Mouse (Mus musculus): Measurements from ENCODE around the gene Ccpg1. TPM values are rescaled to one million over a fixed set of nuclear protein-coding genes. Genes with fewer than 3 reads are reported as not detected.

The Ccpg1 gene
- polyA plus RNA-seq, 1 experiment from 2014 or later = 21.6 TPM

GRCm38 (mm10) chr9:73020566-73021097 is 35.4 kb downstream of the Ccpg1 start:
- peaks cover 17% of the 10 kb centered on the region for H3K36me3 ChIP-seq (ENCODE audit: control insufficient read depth, insufficient read depth, low read length)
- H3K27me3 ChIP-seq (ENCODE audit: control insufficient read depth, insufficient read depth, low read length) = no peaks in the 10 kb centered on the region
- H3K4me2 ChIP-seq (replicated peaks; ENCODE audit: low read depth, low read length) = no peak overlapping the region
- ATAC-seq (ENCODE audit: insufficient number of reproducible peaks, insufficient read depth, low FRiP score, low read depth) = no peak
- no peak overlapping the region for H3K9ac ChIP-seq (replicated peaks; ENCODE audit: low read depth, low read length)
- no peaks in the 10 kb centered on the region for H3K4me1 ChIP-seq (ENCODE audit: control insufficient read depth, insufficient read depth, low read length)
- 89% methylated on average over 5 of the region's 5 CpGs for WGBS
- H3K4me3 ChIP-seq (ENCODE audit: low read depth, low read length) = no peak overlapping the region
- H3K27ac ChIP-seq (ENCODE audit: low read length) = no peak overlapping the region
- H3K9me3 ChIP-seq (ENCODE audit: control insufficient read depth, low read depth, low read length) = no peaks in the 10 kb centered on the region

GRCm38 (mm10) chr9:73025818-73026636 is 40.8 kb downstream of the Ccpg1 start:
- Histone ChIP-seq H3K9me3 (ENCODE audit: control insufficient read depth, low read depth, low read length) (no peaks in the 10 kb centered on the region), H3K27ac (ENCODE audit: low read length) (no peak overlapping the region), H3K36me3 (ENCODE audit: control insufficient read depth, insufficient read depth, low read length) (peaks cover 12% of the 10 kb centered on the region; the same call in 1 of the 2 replicates), H3K4me2 (replicated peaks; ENCODE audit: low read depth, low read length) (no peak overlapping the region), H3K4me1 (ENCODE audit: control insufficient read depth, insufficient read depth, low read length) (no peaks in the 10 kb centered on the region), H3K27me3 (ENCODE audit: control insufficient read depth, insufficient read depth, low read length) (no peaks in the 10 kb centered on the region), H3K9ac (replicated peaks; ENCODE audit: low read depth, low read length) (no peak overlapping the region; the same call in 1 of the 2 replicates), H3K4me3 (ENCODE audit: low read depth, low read length) (no peak overlapping the region)
- ATAC-seq (ENCODE audit: insufficient number of reproducible peaks, insufficient read depth, low FRiP score, low read depth) = no peak
- 25% methylated on average over 17 of the region's 17 CpGs for WGBS

GRCm38 (mm10) chr9:73030443-73030842 is 45.2 kb downstream of the Ccpg1 start:
- Histone ChIP-seq H3K4me2 (replicated peaks; ENCODE audit: low read depth, low read length) (no peak overlapping the region), H3K36me3 (ENCODE audit: control insufficient read depth, insufficient read depth, low read length) (peaks cover 21% of the 10 kb centered on the region), H3K4me1 (ENCODE audit: control insufficient read depth, insufficient read depth, low read length) (no peaks in the 10 kb centered on the region), H3K27ac (ENCODE audit: low read length) (no peak overlapping the region), H3K27me3 (ENCODE audit: control insufficient read depth, insufficient read depth, low read length) (no peaks in the 10 kb centered on the region), H3K4me3 (ENCODE audit: low read depth, low read length) (no peak overlapping the region), H3K9me3 (ENCODE audit: control insufficient read depth, low read depth, low read length) (no peaks in the 10 kb centered on the region), H3K9ac (replicated peaks; ENCODE audit: low read depth, low read length) (no peak overlapping the region)
- no peak for ATAC-seq (ENCODE audit: insufficient number of reproducible peaks, insufficient read depth, low FRiP score, low read depth)
- WGBS = 88% methylated on average over 1 of the region's 1 CpGs

GRCm38 (mm10) chr9:73031421-73031820 is 46.2 kb downstream of the Ccpg1 start:
- peaks cover 21% of the 10 kb centered on the region for H3K36me3 ChIP-seq (ENCODE audit: control insufficient read depth, insufficient read depth, low read length)
- 68% methylated on average over 4 of the region's 4 CpGs for WGBS
- H3K4me1 ChIP-seq (ENCODE audit: control insufficient read depth, insufficient read depth, low read length) = no peaks in the 10 kb centered on the region
- no peaks in the 10 kb centered on the region for H3K9me3 ChIP-seq (ENCODE audit: control insufficient read depth, low read depth, low read length)
- H3K27ac ChIP-seq (ENCODE audit: low read length) = no peak overlapping the region
- no peak overlapping the region for H3K9ac ChIP-seq (replicated peaks; ENCODE audit: low read depth, low read length)
- H3K4me2 ChIP-seq (replicated peaks; ENCODE audit: low read depth, low read length) = no peak overlapping the region
- no peak overlapping the region for H3K4me3 ChIP-seq (ENCODE audit: low read depth, low read length)
- no peaks in the 10 kb centered on the region for H3K27me3 ChIP-seq (ENCODE audit: control insufficient read depth, insufficient read depth, low read length)
- ATAC-seq (ENCODE audit: insufficient number of reproducible peaks, insufficient read depth, low FRiP score, low read depth) = no peak

GRCm38 (mm10) chr9:73033406-73033805 is 48.2 kb downstream of the Ccpg1 start:
- Histone ChIP-seq H3K27ac (ENCODE audit: low read length) (no peak overlapping the region), H3K9ac (replicated peaks; ENCODE audit: low read depth, low read length) (no peak overlapping the region), H3K4me3 (ENCODE audit: low read depth, low read length) (no peak overlapping the region), H3K4me2 (replicated peaks; ENCODE audit: low read depth, low read length) (no peak overlapping the region), H3K4me1 (ENCODE audit: control insufficient read depth, insufficient read depth, low read length) (no peaks in the 10 kb centered on the region), H3K27me3 (ENCODE audit: control insufficient read depth, insufficient read depth, low read length) (no peaks in the 10 kb centered on the region), H3K9me3 (ENCODE audit: control insufficient read depth, low read depth, low read length) (no peaks in the 10 kb centered on the region), H3K36me3 (ENCODE audit: control insufficient read depth, insufficient read depth, low read length) (peaks cover 21% of the 10 kb centered on the region)
- ATAC-seq (ENCODE audit: insufficient number of reproducible peaks, insufficient read depth, low FRiP score, low read depth) = no peak
- WGBS = 89% methylated on average over 1 of the region's 1 CpGs

- ATAC-seq (ENCODE audit: insufficient number of reproducible peaks, insufficient read depth, low FRiP score, low read depth) = peak; percentile 83
- 0 out of 2 replicates have a peak, but pooled peaks cover 1% of the 10 kb centered on the region for H3K36me3 ChIP-seq (ENCODE audit: control insufficient read depth, insufficient read depth, low read length)
- peak overlapping the region; percentile 81 for H3K9ac ChIP-seq (replicated peaks; ENCODE audit: low read depth, low read length)
- H3K27ac ChIP-seq (ENCODE audit: low read length) = peak overlapping the region; percentile 72; the same call in 1 of the 2 replicates
- peak overlapping the region; percentile 89 for H3K4me2 ChIP-seq (replicated peaks; ENCODE audit: low read depth, low read length)
- H3K4me1 ChIP-seq (ENCODE audit: control insufficient read depth, insufficient read depth, low read length) = peaks cover 7% of the 10 kb centered on the region; the same call in 1 of the 2 replicates
- 1% methylated on average over 49 of the region's 49 CpGs for WGBS
- no peaks in the 10 kb centered on the region for H3K27me3 ChIP-seq (ENCODE audit: control insufficient read depth, insufficient read depth, low read length)
- H3K4me3 ChIP-seq (ENCODE audit: low read depth, low read length) = peak overlapping the region; percentile 82
- H3K9me3 ChIP-seq (ENCODE audit: control insufficient read depth, low read depth, low read length) = no peaks in the 10 kb centered on the region
These were observed 54.2 kb downstream of the Ccpg1 start for GRCm38 (mm10) chr9:73039222-73039945.

GRCm38 (mm10) chr9:73040080-73040479 is 54.9 kb downstream of the Ccpg1 start, which contains the start of gene Pigb:
Pigb (minus strand) TSS chr9:73040378.
- peak within 1 kb of the TSS; percentile 81 for H3K9ac ChIP-seq (replicated peaks; ENCODE audit: low read depth, low read length)
- H3K4me3 ChIP-seq (ENCODE audit: low read depth, low read length) = peak within 1 kb of the TSS; percentile 82
- ATAC-seq (ENCODE audit: insufficient number of reproducible peaks, insufficient read depth, low FRiP score, low read depth) = no peak
- H3K27me3 ChIP-seq (ENCODE audit: control insufficient read depth, insufficient read depth, low read length) = no peaks in the 10 kb centered on the region
- H3K4me2 ChIP-seq (replicated peaks; ENCODE audit: low read depth, low read length) = peak within 1 kb of the TSS; percentile 89
- H3K9me3 ChIP-seq (ENCODE audit: control insufficient read depth, low read depth, low read length) = no peaks in the 10 kb centered on the region
- H3K4me1 ChIP-seq (ENCODE audit: control insufficient read depth, insufficient read depth, low read length) = peaks cover 14% of the 10 kb centered on the region; the same call in 1 of the 2 replicates
- 29% methylated on average over 6 of the region's 6 CpGs for whole genome bisulfite sequencing
- H3K27ac ChIP-seq (ENCODE audit: low read length) = peak within 1 kb of the TSS; percentile 72; the same call in 1 of the 2 replicates
- H3K36me3 ChIP-seq (ENCODE audit: control insufficient read depth, insufficient read depth, low read length) = no peaks in the 10 kb centered on the region
